Mouse (Mus musculus): ENCODE results near the gene Pom121.

DNA sequence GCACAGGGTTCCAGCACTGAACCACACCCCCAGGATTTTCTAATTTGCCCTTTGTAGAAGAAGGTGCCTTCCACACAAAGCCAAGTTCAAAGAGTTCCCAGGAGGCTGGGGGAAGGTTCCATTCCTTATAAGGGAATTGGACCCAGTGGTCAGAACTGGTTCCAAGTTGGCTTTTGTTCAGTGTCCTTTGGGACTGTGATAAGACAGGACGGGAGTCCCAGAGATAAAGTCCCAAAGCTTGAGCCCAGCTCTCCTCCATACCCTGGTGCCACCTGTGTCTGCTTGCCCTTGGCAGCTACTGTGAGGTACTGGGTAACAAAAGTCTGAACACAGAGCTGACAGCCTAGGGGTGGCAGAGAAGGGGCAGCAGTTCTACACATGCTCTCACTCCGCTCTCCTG, 34.6 kb downstream of the Pom121 start:
- TF ChIP-seq POLR2A (IDR thresholded peaks at IDR 0.05; ENCODE audit: low read depth, low read length) (no peak), CTCF (IDR thresholded peaks at IDR 0.05; ENCODE audit: extremely low read depth, insufficient read depth, insufficient read length, insufficient replicate concordance) (no peak)
